Mouse (Mus musculus): ENCODE results near the gene Pmfbp1.
"Not testable (repeated sequence)": the region's sequence is repeated elsewhere in the genome, so short reads cannot be mapped to it uniquely, and the experiment has no call there.

Gene Pmfbp1

GRCm38 (mm10) chr8:109493727-109494126, at the start of gene Pmfbp1:
TSS of gene Pmfbp1 (plus strand) at chr8:109494027.
- no peak for DNase-seq (ENCODE audit: low read depth in 2 of 2, low spot score in 2 of 2)

GRCm38 (mm10) chr8:109446896-109447295, 46.9 kb upstream of the Pmfbp1 start:
- DNase-seq (ENCODE audit: low read depth in 2 of 2, low spot score in 2 of 2) = not testable (repeated sequence)

GRCm38 (mm10) chr8:109451000-109451399, 42.8 kb upstream of the Pmfbp1 start:
- no peak for DNase-seq (ENCODE audit: low read depth in 2 of 2, low spot score in 2 of 2)

- no peak for DNase-seq (ENCODE audit: low read depth in 2 of 2, low spot score in 2 of 2)
Measured at GRCm38 (mm10) chr8:109455113-109455512, 38.7 kb upstream of the Pmfbp1 start.

- no peak for DNase-seq (ENCODE audit: low read depth in 2 of 2, low spot score in 2 of 2)
Measured at GRCm38 (mm10) chr8:109457387-109457786, 36.4 kb upstream of the Pmfbp1 start.

- no peak for DNase-seq (ENCODE audit: low read depth in 2 of 2, low spot score in 2 of 2)
Measured at GRCm38 (mm10) chr8:109458580-109458979, 35.2 kb upstream of the Pmfbp1 start.

GRCm38 (mm10) chr8:109463075-109463474, 30.8 kb upstream of the Pmfbp1 start:
- DNase-seq (ENCODE audit: low read depth in 2 of 2, low spot score in 2 of 2) = no peak

GRCm38 (mm10) chr8:109463677-109464313, 30.0 kb upstream of the Pmfbp1 start:
- DNase-seq (ENCODE audit: low read depth in 2 of 2, low spot score in 2 of 2) = no peak

GRCm38 (mm10) chr8:109464451-109464891, 29.4 kb upstream of the Pmfbp1 start:
- DNase-seq (ENCODE audit: low read depth in 2 of 2, low spot score in 2 of 2) = no peak

GRCm38 (mm10) chr8:109465056-109465455, 28.8 kb upstream of the Pmfbp1 start:
- no peak for DNase-seq (ENCODE audit: low read depth in 2 of 2, low spot score in 2 of 2)

- no peak for DNase-seq (ENCODE audit: low read depth in 2 of 2, low spot score in 2 of 2)
Measured at GRCm38 (mm10) chr8:109465761-109466160, 28.1 kb upstream of the Pmfbp1 start.

GRCm38 (mm10) chr8:109467516-109467915, 26.3 kb upstream of the Pmfbp1 start:
- no peak for DNase-seq (ENCODE audit: low read depth in 2 of 2, low spot score in 2 of 2)

GRCm38 (mm10) chr8:109468112-109468511, 25.7 kb upstream of the Pmfbp1 start:
- DNase-seq (ENCODE audit: low read depth in 2 of 2, low spot score in 2 of 2) = no peak

GRCm38 (mm10) chr8:109471876-109472275, 22.0 kb upstream of the Pmfbp1 start:
- no peak for DNase-seq (ENCODE audit: low read depth in 2 of 2, low spot score in 2 of 2)

GRCm38 (mm10) chr8:109472400-109472799, 21.4 kb upstream of the Pmfbp1 start:
- DNase-seq (ENCODE audit: low read depth in 2 of 2, low spot score in 2 of 2) = no peak

- DNase-seq (ENCODE audit: low read depth in 2 of 2, low spot score in 2 of 2) = no peak
Measured at GRCm38 (mm10) chr8:109474442-109475121, 19.2 kb upstream of the Pmfbp1 start.

- no peak for DNase-seq (ENCODE audit: low read depth in 2 of 2, low spot score in 2 of 2)
Measured at GRCm38 (mm10) chr8:109475436-109475835, 18.4 kb upstream of the Pmfbp1 start.

- DNase-seq (ENCODE audit: low read depth in 2 of 2, low spot score in 2 of 2) = no peak
Measured at GRCm38 (mm10) chr8:109478586-109478985, 15.2 kb upstream of the Pmfbp1 start.

- DNase-seq (ENCODE audit: low read depth in 2 of 2, low spot score in 2 of 2) = no peak
Measured at GRCm38 (mm10) chr8:109484741-109485140, 9.1 kb upstream of the Pmfbp1 start.

GRCm38 (mm10) chr8:109485530-109485929, 8.3 kb upstream of the Pmfbp1 start:
- DNase-seq (ENCODE audit: low read depth in 2 of 2, low spot score in 2 of 2) = no peak

GRCm38 (mm10) chr8:109492785-109493184, 1.0 kb upstream of the Pmfbp1 start:
- DNase-seq (ENCODE audit: low read depth in 2 of 2, low spot score in 2 of 2) = no peak

GRCm38 (mm10) chr8:109494601-109495000, 774 bp downstream of the Pmfbp1 start:
- DNase-seq (ENCODE audit: low read depth in 2 of 2, low spot score in 2 of 2) = no peak

- DNase-seq (ENCODE audit: low read depth in 2 of 2, low spot score in 2 of 2) = no peak
Measured at GRCm38 (mm10) chr8:109497431-109497830, 3.6 kb downstream of the Pmfbp1 start.

Data from CD8-positive naive resting alpha-beta T cell, adult 2 months (primary cell).